Mouse (Mus musculus) heart, postnatal 0 days (tissue): ENCODE data around the gene Gse1. TPM values are rescaled to one million over a fixed set of nuclear protein-coding genes. Genes with fewer than 3 reads are reported as not detected.

Source experiments
- ATAC-seq: fragments of 200-750 bp; cut with Nextera tagmentation; 2 replicates; pipeline ENCODE4 v1.8.0; 2017; ENCODE audit warnings: low read depth, moderate number of reproducible peaks, moderate library complexity; ENCODE audit not compliant: insufficient read depth
- DNase-seq: peaks from one replicate; pipeline ENCODE4 v3.0.0-alpha.2; 2016; ENCODE audit warnings: low spot score
- H3K27ac ChIP-seq: fragments of 300-500 bp; sonication (generic); 2 replicates; pipeline ENCODE4 v1.5.1; 2014; ENCODE audit warnings: low read depth, mild to moderate bottlenecking
- H3K27me3 ChIP-seq: fragments of 300-500 bp; sonication (generic); 2 replicates; pipeline ENCODE4 v1.6.1; 2014; ENCODE audit warnings: low read length, mixed read lengths; ENCODE audit not compliant: control insufficient read depth, insufficient read depth
- H3K36me3 ChIP-seq: fragments of 300-500 bp; sonication (generic); replicated peaks from 2 replicates; pipeline ENCODE4 v1.6.1; 2014; ENCODE audit warnings: low read length, mixed read lengths; ENCODE audit not compliant: control insufficient read depth, insufficient read depth
- H3K4me1 ChIP-seq: fragments of 300-500 bp; sonication (generic); 2 replicates; pipeline ENCODE4 v1.6.1; 2014; ENCODE audit warnings: antibody characterized with exemption; ENCODE audit not compliant: control insufficient read depth, insufficient read depth
- H3K4me2 ChIP-seq: fragments of 300-500 bp; sonication (generic); 2 replicates; pipeline ENCODE4 v1.6.1; 2014; ENCODE audit warnings: low read depth, mild to moderate bottlenecking, low read length, moderate library complexity
- H3K4me3 ChIP-seq: fragments of 300-500 bp; sonication (generic); 2 replicates; pipeline ENCODE4 v1.5.1; 2014; ENCODE audit warnings: low read depth, low read length
- H3K9ac ChIP-seq: fragments of 300-500 bp; sonication (generic); replicated peaks from 2 replicates; pipeline ENCODE4 v1.6.1; 2014; ENCODE audit warnings: low read depth, low read length, mixed read lengths
- H3K9me3 ChIP-seq: fragments of 300-500 bp; sonication (generic); replicated peaks from 2 replicates; pipeline ENCODE4 v1.6.1; 2016; ENCODE audit warnings: low read length; ENCODE audit not compliant: control insufficient read depth
- CTCF ChIP-seq: IDR thresholded peaks from 2 replicates; pipeline ENCODE4 v1.5.1; 2016; ENCODE audit warnings: antibody characterized with exemption, control low read depth, low read depth
- EP300 ChIP-seq: IDR thresholded peaks from 2 replicates; pipeline ENCODE4 v1.6.1; 2016; ENCODE audit warnings: antibody characterized with exemption, low read depth
- WGBS: fragments of 180-500 bp; shearing (Covaris S2); extraction: QIAGEN DNeasy Blood & Tissue Kit; methylation state at CpG from one replicate; pipeline ENCODE4 v1.1.7; 2014; 5-methylcytosine and 5-hydroxymethylcytosine counted together
- polyA plus RNA-seq: library from polyadenylated mRNA; unstranded; fragments of >200 nt; fragmentation: Nextera tagmentation; extraction: Ambion mirVana; gene quantifications from 2 replicates; pipeline ENCODE4 v1.2.1, GENCODE M21; 2015
- total RNA-seq: library from RNA; depleted of rRNA; stranded (reverse); fragments of >200 nt; gene quantifications from 2 replicates; pipeline ENCODE4 v1.2.3, GENCODE M21; 2014; ENCODE audit warnings: low replicate concordance

Gene Gse1
- total and polyA plus RNA-seq, 2 experiments from 2014 or later, result 5.4 to 18.7 TPM

DNA sequence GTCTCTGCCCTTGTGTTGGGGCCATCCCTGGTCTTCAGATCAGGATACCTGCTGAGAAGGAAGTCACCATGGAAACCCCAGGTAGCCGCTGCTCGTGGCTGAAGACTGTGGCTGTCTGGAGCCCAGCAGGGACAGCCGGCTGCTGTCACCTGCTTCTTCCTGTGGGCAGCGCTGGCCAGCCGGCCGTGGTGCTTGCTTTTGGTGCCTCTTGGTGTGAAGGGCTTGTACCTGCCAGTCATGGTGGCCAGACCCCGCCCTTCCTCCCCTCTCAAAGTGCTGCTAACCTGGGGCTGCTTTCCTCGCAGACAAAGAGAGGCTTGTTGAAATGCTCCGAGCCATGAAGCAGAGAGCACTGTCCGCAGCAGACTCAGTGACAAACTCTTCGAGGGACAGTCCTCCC, 345.6 kb downstream of the Gse1 start:
- H3K36me3 ChIP-seq, result peaks cover 93% of the 10 kb centered on the region
- H3K9me3 ChIP-seq, result no peaks in the 10 kb centered on the region
- DNase-seq (no peak), ATAC-seq (no peak)
- no peaks in the 10 kb centered on the region for H3K4me1 ChIP-seq
- H3K27me3 ChIP-seq, result no peaks in the 10 kb centered on the region
- no peak overlapping the region for H3K4me2 ChIP-seq
- no peak overlapping the region for H3K27ac ChIP-seq
- H3K9ac ChIP-seq, result no peak overlapping the region
- H3K4me3 ChIP-seq, result no peak overlapping the region
- TF ChIP-seq EP300 (no peak), CTCF (no peak)
- 87% methylated on average over 11 of the region's 11 CpGs for WGBS

DNA sequence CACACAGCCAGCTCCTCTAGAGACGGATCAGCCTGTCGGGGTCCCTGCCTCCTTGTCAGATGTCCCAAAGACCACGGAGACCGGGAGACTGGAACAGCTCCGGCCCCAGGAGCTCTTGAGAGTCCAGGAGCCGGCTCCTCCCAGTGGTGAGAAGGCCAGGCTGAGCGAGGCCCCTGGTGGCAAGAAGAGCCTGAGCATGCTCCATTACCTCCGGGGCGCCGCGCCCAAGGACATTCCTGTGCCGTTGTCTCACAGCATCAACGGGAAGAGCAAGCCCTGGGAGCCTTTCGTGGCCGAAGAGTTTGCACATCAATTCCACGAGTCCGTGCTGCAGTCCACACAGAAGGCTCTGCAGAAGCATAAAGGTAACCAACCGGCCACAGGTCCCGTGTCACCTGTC, 346.7 kb downstream of the Gse1 start:
- TF ChIP-seq CTCF, result no peak
- TF ChIP-seq EP300, result no peak
- Histone ChIP-seq H3K4me3 (no peak overlapping the region), H3K4me1 (no peaks in the 10 kb centered on the region), H3K27ac (no peak overlapping the region), H3K9me3 (no peaks in the 10 kb centered on the region), H3K9ac (no peak overlapping the region), H3K4me2 (no peak overlapping the region), H3K27me3 (no peaks in the 10 kb centered on the region), H3K36me3 (peaks cover 93% of the 10 kb centered on the region)
- no peak for DNase-seq
- 57% methylated on average over 19 of the region's 19 CpGs for WGBS
- no peak for ATAC-seq

DNA sequence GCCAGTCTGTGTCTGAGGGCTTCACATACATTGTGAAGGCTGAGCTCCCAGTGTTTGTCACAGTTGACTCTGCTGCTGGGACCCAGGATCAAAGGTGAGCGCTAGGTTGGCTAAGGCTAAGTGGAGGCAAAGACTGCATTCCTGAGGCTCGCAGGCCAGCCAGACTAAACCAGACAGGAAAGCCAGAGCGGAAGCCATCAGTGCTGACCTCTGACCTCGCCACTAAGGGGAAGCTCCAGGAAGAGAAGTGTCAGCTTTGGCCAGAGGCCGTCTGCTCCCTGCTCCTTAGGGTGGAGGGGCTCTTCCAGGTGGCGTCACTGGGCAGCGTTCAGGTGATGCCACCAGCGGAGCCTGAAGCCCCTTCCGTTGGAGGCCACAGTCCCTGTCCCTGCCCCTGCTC, 347.5 kb downstream of the Gse1 start:
- DNase-seq (no peak), ATAC-seq (no peak)
- 61% methylated on average over 9 of the region's 9 CpGs for WGBS
- Histone ChIP-seq H3K9me3 (no peaks in the 10 kb centered on the region), H3K27me3 (no peaks in the 10 kb centered on the region), H3K9ac (no peak overlapping the region), H3K4me3 (no peak overlapping the region), H3K27ac (no peak overlapping the region), H3K36me3 (peaks cover 97% of the 10 kb centered on the region), H3K4me2 (no peak overlapping the region), H3K4me1 (no peaks in the 10 kb centered on the region)
- no peak for TF ChIP-seq CTCF
- no peak for TF ChIP-seq EP300

DNA sequence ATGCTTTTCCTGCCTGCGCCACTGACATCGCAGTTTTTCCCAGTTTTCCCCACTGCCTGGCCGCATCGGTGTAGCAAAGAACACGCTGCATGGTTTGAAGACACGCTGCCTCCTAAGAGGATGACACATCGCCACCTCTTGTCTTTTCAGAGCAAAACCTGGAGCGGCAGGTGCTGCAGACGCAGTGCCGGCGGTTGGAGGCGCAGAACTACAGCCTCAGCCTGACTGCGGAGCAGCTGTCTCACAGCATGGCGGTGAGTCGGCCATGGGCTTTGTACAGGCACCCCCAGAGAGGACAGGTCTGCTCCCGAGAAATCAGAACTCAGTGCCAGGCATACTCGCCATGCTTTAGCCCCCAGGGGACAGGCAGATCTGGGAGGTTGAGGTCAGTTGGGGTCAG, 349.6 kb downstream of the Gse1 start:
- Histone ChIP-seq H3K27me3 (no peaks in the 10 kb centered on the region), H3K36me3 (peaks cover 86% of the 10 kb centered on the region), H3K4me1 (no peaks in the 10 kb centered on the region), H3K4me3 (no peak overlapping the region), H3K4me2 (no peak overlapping the region), H3K9ac (no peak overlapping the region), H3K27ac (no peak overlapping the region), H3K9me3 (no peaks in the 10 kb centered on the region)
- ATAC-seq (no peak), DNase-seq (no peak)
- 93% methylated on average over 17 of the region's 17 CpGs for WGBS
- no peak for TF ChIP-seq CTCF
- TF ChIP-seq EP300, result no peak

DNA sequence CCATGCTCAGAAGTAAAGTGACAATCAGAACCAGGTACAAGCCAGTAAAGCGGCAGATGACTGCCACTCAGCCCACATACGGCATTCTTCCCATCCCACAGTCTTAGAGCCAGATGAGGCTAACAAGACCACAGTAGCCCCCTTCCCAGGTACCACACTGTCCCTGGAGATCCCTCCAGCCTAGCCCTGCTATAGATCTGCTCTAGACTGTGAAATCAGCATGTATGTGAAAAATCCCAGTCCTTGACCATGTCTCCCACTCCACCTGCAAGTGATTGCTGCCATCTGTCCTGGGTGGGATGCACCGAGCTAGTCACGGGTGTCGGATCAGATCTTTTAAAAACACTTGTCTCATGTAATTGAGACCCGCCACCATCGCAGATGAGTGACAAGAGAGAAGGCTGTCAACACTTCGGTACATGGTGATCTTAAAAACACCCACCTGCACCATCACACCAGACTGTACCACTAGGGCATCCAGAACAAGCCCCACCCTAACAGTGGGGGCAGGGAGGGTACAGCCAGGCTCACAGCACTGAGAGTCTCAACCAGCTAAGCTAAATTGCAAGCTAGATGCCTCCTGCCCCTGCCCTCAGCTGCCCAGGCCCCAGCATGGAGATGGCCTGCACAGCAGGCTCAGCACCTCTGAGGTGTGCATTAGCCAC, 352.2 kb downstream of the Gse1 start:
- Histone ChIP-seq H3K36me3 (peaks cover 73% of the 10 kb centered on the region), H3K9ac (no peak overlapping the region), H3K4me2 (no peak overlapping the region), H3K27ac (no peak overlapping the region), H3K4me3 (no peak overlapping the region), H3K27me3 (no peaks in the 10 kb centered on the region), H3K4me1 (no peaks in the 10 kb centered on the region), H3K9me3 (no peaks in the 10 kb centered on the region)
- WGBS, result 76% methylated on average over 8 of the region's 8 CpGs
- ATAC-seq, result no peak
- DNase-seq, result no peak
- TF ChIP-seq EP300, result no peak
- TF ChIP-seq CTCF, result no peak

DNA sequence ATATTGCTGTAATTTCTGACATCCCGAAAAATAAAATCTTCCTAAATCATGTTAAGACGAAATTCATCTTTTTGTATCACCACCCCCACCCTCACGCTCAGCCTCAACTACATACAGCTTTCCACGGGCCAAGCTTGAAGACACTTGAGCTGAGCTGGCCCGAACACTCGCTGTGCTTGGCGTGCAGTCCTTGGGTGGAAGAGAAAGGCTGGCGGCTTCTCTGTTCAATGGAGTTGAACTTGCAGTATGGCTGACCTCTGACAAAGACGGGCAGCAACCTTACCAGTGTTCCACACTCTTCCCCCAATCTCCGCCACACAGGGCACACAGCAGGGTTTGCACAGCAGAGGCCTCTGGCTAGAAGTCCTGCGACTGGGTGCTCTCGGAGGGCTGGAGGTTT, 353.1 kb downstream of the Gse1 start:
- no peak overlapping the region for H3K27ac ChIP-seq
- ATAC-seq (no peak), DNase-seq (no peak)
- no peaks in the 10 kb centered on the region for H3K27me3 ChIP-seq
- no peak overlapping the region; the same call in 1 of the 2 replicates for H3K9ac ChIP-seq
- H3K36me3 ChIP-seq, result peaks cover 69% of the 10 kb centered on the region
- H3K4me1 ChIP-seq, result no peaks in the 10 kb centered on the region
- H3K9me3 ChIP-seq, result no peaks in the 10 kb centered on the region
- no peak for TF ChIP-seq EP300
- no peak for TF ChIP-seq CTCF
- H3K4me3 ChIP-seq, result no peak overlapping the region
- 90% methylated on average over 12 of the region's 12 CpGs for WGBS
- no peak overlapping the region for H3K4me2 ChIP-seq
